Mouse (Mus musculus) urinary bladder, adult 18-20 months (tissue): ENCODE results near the gene Dok5.

Source experiments
- DNase-seq, 2 experiments: peaks; one replicate each; pipeline ENCODE4 v3.0.0; 2022; ENCODE audit warnings: low spot score in 2 of 2, mixed read lengths in 2 of 2

Gene Dok5

DNA sequence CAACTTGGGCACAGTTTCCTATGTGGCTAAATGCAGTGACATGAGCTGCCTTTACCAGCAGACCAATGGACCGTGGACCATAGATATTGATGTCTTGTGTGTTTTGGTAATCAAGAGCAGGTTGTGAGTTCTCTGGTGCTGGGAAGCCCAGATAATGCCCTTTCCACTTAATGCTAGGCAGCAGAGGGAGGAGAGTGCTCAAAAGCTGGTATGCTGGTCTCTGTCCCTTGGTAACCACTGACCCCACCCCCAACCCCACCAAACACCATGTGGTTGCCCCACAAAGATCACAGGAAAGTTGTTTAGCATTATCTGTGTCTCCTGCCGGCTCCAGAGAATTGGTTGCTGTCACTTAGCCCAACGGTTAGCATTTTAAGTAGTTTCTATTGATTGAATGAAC, 127.0 kb downstream of the Dok5 start:
- no peak for DNase-seq

DNA sequence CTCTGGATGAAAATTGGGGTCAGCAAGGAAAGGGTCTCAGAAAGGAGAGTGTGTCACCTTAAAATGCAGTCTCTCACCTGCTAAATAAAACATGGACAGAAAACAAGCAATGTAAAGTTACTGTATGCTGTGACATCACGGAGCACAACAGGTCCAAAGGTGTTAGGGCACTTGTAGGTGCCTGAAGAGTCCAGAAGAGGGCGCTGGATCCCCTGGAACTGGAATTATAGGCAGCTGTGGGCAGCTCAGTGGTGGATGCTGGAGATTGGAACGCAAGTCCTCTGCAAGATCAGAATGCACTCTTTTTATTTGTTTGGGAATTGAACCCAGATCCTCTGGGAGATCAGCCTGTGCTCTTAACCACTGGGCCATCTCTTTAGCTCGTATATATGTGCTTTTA, 129.0 kb downstream of the Dok5 start:
- no peak for DNase-seq

DNA sequence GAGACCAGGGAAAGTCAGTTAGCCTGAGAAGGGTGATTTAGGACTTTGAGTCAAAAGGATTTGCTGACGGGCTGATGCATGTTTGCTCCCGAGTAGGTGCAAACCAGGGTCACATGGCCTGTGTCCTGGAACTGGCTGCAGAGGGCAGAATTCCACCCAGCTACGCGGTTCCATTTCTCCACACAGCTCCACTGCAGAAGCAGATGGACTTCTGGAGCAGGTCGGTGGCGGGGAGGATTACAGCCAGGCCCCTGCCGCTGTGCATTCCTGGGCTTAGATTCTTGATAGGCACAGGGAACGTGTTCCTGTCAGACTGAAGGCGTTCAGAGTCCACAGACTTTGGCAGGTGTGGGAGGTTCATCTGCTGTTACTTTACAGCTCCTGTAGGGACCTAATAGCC, 131.2 kb downstream of the Dok5 start:
- DNase-seq = no peak

DNA sequence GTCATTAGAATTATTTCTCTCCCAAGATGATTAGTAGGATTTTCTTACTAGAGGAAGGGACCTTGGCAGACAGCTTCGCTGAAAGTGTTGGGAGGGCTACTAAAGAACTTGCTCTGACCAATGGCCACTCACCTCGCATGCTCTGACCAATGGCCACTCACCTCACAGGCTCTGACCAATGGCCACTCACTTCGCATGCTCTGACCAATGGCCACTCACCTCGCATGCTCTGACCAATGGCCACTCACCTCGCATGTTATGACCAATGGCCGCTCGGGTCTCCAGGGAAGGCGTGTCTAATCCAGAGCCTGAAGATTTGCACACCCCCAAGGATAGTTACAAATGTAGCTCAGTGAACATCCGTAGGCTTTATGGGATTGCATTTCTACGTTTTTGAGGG, 131.6 kb downstream of the Dok5 start:
- no peak for DNase-seq

DNA sequence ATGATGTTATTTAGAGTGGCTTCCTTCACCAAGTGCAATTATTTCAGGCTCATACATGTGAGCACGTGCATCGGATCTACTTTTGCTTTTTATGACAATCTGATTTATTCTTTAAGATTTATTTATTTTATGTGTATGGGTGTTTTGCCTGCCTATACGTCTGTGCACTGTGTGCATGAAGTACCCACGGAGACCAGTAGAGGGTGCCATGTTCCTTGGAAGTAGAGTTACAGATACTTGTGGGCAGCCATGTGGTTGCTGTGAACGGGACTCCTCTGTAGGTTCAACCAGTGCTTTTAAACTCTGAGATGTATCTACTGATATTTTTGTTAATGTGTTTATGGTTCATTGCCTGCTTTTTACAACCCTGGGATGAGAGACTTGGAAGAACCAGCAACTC, 132.4 kb downstream of the Dok5 start:
- no peak for DNase-seq

DNA sequence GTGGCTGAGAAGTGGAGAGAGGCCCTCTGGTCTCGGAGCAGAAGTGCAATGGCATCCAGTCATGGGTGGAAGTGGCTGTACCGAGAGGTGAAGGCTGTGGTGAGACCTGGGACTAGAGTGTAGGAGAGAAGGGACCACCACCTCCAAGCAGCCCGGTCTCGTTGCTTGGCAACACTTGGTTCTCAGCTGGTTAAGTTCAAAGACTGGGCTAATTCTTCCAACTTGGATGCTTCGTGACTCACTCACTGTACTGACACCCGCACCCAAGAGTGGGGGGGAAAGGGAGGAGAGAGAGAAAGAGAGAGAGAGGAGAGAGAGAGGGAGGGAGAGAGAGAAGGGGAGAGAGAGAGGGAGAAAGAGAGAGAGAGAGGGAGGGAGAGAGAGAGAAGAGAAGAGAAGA, 133.2 kb downstream of the Dok5 start:
- DNase-seq = no peak

DNA sequence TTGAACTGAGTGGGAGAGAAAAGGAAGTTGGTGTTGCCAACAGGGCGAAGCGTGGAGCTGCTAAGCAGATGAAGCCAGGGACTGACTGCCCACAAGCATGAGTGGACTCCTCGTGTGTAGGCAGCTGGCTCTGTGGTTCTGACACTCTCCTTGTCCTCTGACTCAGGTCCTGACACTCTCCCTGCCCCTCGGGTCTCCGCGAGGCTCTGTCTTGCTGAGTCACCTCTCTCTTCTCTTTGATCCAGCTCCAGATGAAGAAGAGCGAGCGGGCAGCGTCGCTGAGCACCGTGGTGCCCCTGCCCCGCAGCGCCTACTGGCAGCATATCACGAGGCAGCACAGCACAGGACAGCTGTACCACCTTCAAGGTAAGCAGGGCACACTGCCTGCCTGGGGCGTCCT, 139.0 kb downstream of the Dok5 start:
- no peak for DNase-seq

DNA sequence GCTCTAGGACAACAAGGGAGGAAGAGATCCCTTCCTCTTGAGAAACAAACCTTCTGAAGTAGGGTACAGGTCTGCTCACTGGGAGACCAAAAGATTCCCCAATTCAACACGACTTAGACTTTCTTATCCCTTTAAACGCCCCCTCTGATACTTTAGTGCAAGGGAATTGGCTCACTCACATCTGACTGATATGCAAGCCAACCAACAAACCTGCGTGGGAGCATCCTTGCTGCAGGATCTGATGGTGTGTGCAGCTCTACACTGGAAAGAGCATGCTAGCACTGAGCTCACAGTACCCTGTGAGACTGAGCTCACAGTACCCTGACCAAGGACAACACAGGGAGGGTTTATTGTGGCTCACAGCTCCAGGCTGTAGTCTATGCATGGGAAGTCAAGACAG, 139.9 kb downstream of the Dok5 start:
- no peak for DNase-seq

- peak; percentile 59 to 60 for DNase-seq
Measured at GRCm38 (mm10) chr2:170873382-170873781, 141.8 kb downstream of the Dok5 start.

- peak; percentile 66 to 75 for DNase-seq
Measured at GRCm38 (mm10) chr2:170877515-170877914, 145.9 kb downstream of the Dok5 start.

DNA sequence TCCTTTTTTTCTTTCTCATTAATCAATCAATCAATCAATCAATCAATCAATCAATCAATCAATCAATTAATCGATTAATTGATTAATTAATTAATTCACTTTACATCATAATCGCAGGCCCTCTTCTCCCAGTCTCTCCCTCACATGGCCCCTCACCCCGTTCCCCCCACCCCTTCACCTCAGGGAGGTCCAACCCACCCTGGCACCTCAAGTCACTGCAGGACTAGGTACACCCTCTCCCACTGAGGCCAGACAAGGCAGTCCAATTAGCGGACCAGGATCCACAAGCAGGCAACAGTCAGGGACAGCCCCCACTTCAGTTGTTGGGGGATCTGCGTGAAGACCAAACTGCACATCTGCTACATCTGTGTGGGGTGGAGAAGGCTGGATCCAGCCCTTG, 146.3 kb downstream of the Dok5 start:
- no peak for DNase-seq

GRCm38 (mm10) chr2:170884209-170884801, 152.7 kb downstream of the Dok5 start:
- no peak for DNase-seq

DNA sequence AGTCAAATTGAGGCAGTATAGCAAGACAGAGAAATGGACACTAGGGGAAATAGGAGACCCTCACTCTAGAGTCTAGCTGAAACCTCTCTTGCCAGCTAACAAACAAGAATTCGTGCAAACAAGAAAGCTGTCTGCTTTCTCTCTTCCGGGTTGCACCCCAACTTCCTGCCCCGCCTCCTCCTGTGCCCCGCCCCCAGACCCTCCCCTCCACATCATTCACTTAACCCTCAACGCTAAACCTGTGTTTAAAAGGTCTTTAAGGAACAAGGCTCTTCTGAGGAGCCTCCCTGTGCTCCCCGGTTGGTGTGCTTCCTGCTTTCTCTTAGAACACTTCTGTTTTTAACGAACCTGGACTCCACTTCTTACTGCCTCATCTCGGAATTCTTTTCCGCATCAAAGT, 156.4 kb downstream of the Dok5 start:
- DNase-seq = no peak

DNA sequence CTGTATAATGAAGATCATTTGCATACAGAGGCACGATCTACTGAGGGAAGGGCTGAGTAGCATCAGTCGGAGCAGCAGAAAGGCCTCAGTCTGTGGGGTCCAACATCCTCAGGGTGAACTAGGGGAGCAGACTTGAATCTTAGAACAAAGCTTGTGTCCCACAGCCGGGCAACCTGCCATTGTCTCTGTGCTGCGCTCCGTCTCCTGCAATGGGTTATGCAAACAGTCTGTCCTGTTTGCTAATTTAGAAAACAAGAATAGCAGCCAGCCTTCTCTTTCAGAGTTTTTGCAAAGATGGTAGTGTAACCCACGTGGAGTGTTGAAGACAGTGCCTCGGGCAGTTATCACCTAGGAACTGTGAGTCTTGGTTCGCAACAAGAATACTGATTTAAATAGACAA, 163.5 kb downstream of the Dok5 start:
- no peak for DNase-seq

GRCm38 (mm10) chr2:170902204-170903028, 170.8 kb downstream of the Dok5 start:
- DNase-seq = no peak

- DNase-seq = no peak
Measured at GRCm38 (mm10) chr2:170903029-170903306, 171.4 kb downstream of the Dok5 start.

- DNase-seq = no peak
Measured at GRCm38 (mm10) chr2:170903367-170903766, 171.8 kb downstream of the Dok5 start.

GRCm38 (mm10) chr2:170912589-170913223, 181.1 kb downstream of the Dok5 start:
- peak; percentile 19 to 24 for DNase-seq

DNA sequence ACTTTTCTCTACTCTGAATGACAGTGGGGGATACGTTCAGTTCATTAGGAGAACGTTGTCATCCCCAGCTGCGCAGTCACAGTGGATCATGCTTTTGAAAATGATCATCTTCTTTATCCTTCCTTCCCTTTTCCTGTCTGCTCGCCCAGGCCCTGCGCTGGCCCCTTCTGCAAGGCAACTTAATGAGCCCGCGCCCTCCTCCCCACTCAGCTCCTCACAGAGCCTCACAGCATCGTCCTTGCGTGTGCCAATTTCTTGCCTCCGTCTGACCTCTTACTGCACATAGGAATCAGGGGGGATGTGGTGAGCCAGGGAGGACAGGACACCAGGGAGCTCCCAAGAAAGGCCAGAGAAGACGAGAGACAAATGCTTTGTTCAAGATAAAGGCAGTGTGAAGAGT, 182.3 kb downstream of the Dok5 start:
- DNase-seq = no peak

DNA sequence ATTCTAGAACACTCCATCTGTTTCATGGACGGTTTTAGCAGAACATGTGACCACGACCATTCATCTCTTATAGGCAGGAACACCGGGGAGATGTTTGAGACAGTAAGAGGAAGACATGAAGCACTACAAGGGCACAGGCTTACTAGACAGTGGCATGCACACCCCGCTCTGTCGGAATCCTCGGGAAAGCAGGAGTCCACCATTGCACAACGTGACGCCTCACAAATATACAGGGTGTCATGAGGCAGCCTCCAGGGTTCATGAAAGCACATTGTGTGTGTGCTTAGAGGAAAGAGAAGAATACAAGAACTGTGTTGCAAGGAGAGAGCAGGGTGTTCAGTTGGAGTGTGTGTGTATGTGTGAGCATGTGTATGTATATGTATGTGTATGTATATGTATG, 184.0 kb downstream of the Dok5 start:
- no peak for DNase-seq

- peak in 1 of 2 experiments; percentile 9 for DNase-seq
Measured at GRCm38 (mm10) chr2:170922260-170922659, 190.7 kb downstream of the Dok5 start.

GRCm38 (mm10) chr2:170924131-170924530, 192.5 kb downstream of the Dok5 start:
- DNase-seq = no peak

DNA sequence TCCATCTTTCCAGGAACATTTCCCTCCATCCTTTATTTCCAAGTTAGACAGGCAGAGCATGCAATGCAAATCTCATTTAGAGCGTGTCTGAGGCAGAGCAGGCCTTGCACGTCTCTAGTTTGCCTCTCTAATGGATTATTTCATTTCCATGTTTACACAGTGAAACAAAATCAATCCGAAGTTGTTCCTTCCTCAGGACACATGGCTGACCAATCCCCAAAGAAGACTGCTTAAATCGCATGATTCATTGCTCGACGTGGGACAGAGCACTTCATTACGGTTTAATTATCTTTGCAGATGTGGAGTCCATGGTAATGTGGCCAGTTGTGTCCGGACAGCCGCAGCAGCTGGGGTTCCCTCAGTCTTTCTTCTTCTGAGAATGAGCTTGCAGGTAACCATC, 194.6 kb downstream of the Dok5 start:
- DNase-seq = no peak
